Mouse (Mus musculus): Measurements from ENCODE around the gene Spsb4. TPM values are rescaled to one million over a fixed set of nuclear protein-coding genes. Genes with fewer than 3 reads are reported as not detected.
"Not testable (repeated sequence)": the region's sequence is repeated elsewhere in the genome, so short reads cannot be mapped to it uniquely, and the experiment has no call there.

Spsb4 gene
- polyA plus RNA-seq, 1 experiment = 0.01 TPM

GRCm38 (mm10) chr9:96952310-96952975, 66.2 kb downstream of the Spsb4 start:
- Histone ChIP-seq H3K4me1 (ENCODE audit: control insufficient read depth) (no peaks in the 10 kb centered on the region), H3K4me3 (replicated peaks) (no peak overlapping the region), H3K36me3 (ENCODE audit: control insufficient read depth) (no peaks in the 10 kb centered on the region), H3K27me3 (ENCODE audit: control insufficient read depth) (no peaks in the 10 kb centered on the region), H3K9me3 (ENCODE audit: control insufficient read depth, low read length) (no peaks in the 10 kb centered on the region)
- TF ChIP-seq TAL1 (IDR thresholded peaks at IDR 0.05; ENCODE audit: low read length) (no peak), GATA1 (IDR thresholded peaks at IDR 0.05; ENCODE audit: low read length) (no peak)

DNA sequence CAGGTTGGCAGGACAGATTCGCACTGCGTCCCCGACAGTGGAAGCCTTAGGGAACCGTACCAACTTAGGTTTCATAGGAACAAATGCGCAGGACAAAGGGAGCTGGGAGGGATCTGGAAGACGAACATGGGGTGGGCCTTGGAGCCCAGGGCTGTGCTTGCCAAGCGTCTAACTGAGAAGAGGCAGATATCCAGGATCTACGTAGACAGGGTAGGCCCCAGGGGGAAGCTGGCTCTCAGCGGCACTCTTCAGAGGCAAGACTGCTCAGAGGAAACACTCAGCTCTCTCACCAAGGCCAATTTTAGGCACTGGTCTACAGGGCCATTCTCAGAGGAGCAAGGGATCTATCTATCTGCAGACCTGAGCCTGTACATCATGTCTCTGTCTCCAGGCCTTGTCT, 69.1 kb downstream of the Spsb4 start:
- Histone ChIP-seq H3K4me1 (ENCODE audit: control insufficient read depth) (no peaks in the 10 kb centered on the region), H3K36me3 (ENCODE audit: control insufficient read depth) (no peaks in the 10 kb centered on the region), H3K9me3 (ENCODE audit: control insufficient read depth, low read length) (no peaks in the 10 kb centered on the region), H3K27me3 (ENCODE audit: control insufficient read depth) (no peaks in the 10 kb centered on the region), H3K4me3 (replicated peaks) (no peak overlapping the region)
- TF ChIP-seq GATA1 (IDR thresholded peaks at IDR 0.05; ENCODE audit: low read length) (no peak), TAL1 (IDR thresholded peaks at IDR 0.05; ENCODE audit: low read length) (no peak)

GRCm38 (mm10) chr9:96948546-96948945, 70.1 kb downstream of the Spsb4 start:
- Histone ChIP-seq H3K4me3 (replicated peaks) (no peak overlapping the region), H3K9me3 (ENCODE audit: control insufficient read depth, low read length) (no peaks in the 10 kb centered on the region), H3K36me3 (ENCODE audit: control insufficient read depth) (no peaks in the 10 kb centered on the region), H3K27me3 (ENCODE audit: control insufficient read depth) (no peaks in the 10 kb centered on the region), H3K4me1 (ENCODE audit: control insufficient read depth) (no peaks in the 10 kb centered on the region)
- TF ChIP-seq TAL1 (IDR thresholded peaks at IDR 0.05; ENCODE audit: low read length) (no peak), GATA1 (IDR thresholded peaks at IDR 0.05; ENCODE audit: low read length) (no peak)

DNA sequence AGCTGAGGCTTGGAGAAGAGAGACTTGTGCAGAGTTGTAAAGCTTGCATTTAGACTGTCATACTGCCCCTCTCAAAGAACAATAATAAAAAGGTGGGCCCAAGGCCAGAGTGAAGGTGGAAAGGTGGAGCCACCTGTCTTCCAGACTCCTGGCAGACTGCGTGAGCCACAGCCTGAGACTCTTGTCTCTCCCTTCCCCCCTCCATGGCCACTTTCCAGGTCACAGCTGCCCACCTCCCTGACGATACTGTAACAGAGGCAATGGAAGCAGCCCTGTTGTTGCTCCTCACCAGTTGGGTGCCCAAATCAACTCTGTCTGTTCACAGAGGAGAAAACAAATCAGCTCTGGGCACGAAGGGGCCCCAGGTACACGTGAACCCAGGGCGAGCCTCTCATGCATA, 71.5 kb downstream of the Spsb4 start:
- Histone ChIP-seq H3K4me1 (ENCODE audit: control insufficient read depth) (no peaks in the 10 kb centered on the region), H3K36me3 (ENCODE audit: control insufficient read depth) (no peaks in the 10 kb centered on the region), H3K27me3 (ENCODE audit: control insufficient read depth) (no peaks in the 10 kb centered on the region), H3K9me3 (ENCODE audit: control insufficient read depth, low read length) (no peaks in the 10 kb centered on the region), H3K4me3 (replicated peaks) (no peak overlapping the region)
- TF ChIP-seq TAL1 (IDR thresholded peaks at IDR 0.05; ENCODE audit: low read length) (no peak), GATA1 (IDR thresholded peaks at IDR 0.05; ENCODE audit: low read length) (no peak)

GRCm38 (mm10) chr9:96944517-96944916, 74.1 kb downstream of the Spsb4 start:
- TF ChIP-seq GATA1 (IDR thresholded peaks at IDR 0.05; ENCODE audit: low read length) (no peak), TAL1 (IDR thresholded peaks at IDR 0.05; ENCODE audit: low read length) (no peak)
- Histone ChIP-seq H3K27me3 (ENCODE audit: control insufficient read depth) (no peaks in the 10 kb centered on the region), H3K4me1 (ENCODE audit: control insufficient read depth) (no peaks in the 10 kb centered on the region), H3K36me3 (ENCODE audit: control insufficient read depth) (no peaks in the 10 kb centered on the region), H3K4me3 (replicated peaks) (no peak overlapping the region), H3K9me3 (ENCODE audit: control insufficient read depth, low read length) (peaks cover 4% of the 10 kb centered on the region)

DNA sequence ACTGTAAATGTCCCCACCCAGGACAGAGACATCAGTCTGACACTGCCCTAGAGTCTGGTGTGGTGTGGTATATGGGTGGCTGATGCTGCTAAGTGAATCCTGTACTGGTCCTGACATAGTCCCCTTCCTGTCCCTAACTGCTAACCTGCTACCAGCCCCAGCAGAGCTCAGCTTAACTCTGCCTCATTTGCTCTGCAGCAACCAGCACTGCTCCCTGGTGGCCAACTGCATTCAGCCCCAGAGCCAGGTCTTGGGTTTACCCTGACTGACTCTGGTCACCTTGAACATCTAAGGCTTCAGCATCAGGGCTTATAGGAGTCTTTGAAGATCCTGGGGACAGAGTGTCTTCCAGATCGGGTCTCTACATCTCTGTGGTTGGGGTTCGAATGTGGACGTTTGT, 75.7 kb downstream of the Spsb4 start:
- Histone ChIP-seq H3K27me3 (ENCODE audit: control insufficient read depth) (no peaks in the 10 kb centered on the region), H3K9me3 (ENCODE audit: control insufficient read depth, low read length) (peaks cover 4% of the 10 kb centered on the region), H3K36me3 (ENCODE audit: control insufficient read depth) (no peaks in the 10 kb centered on the region), H3K4me3 (replicated peaks) (no peak overlapping the region), H3K4me1 (ENCODE audit: control insufficient read depth) (no peaks in the 10 kb centered on the region)
- TF ChIP-seq GATA1 (IDR thresholded peaks at IDR 0.05; ENCODE audit: low read length) (no peak), TAL1 (IDR thresholded peaks at IDR 0.05; ENCODE audit: low read length) (no peak)

- H3K4me1 ChIP-seq (ENCODE audit: control insufficient read depth) = no peaks in the 10 kb centered on the region
- no peak overlapping the region for H3K4me3 ChIP-seq (replicated peaks)
- H3K9me3 ChIP-seq (ENCODE audit: control insufficient read depth, low read length) = peaks cover 9% of the 10 kb centered on the region
- no peaks in the 10 kb centered on the region for H3K36me3 ChIP-seq (ENCODE audit: control insufficient read depth)
- H3K27me3 ChIP-seq (ENCODE audit: control insufficient read depth) = no peaks in the 10 kb centered on the region
- TF ChIP-seq TAL1 (IDR thresholded peaks at IDR 0.05; ENCODE audit: low read length) = no peak
- TF ChIP-seq GATA1 (IDR thresholded peaks at IDR 0.05; ENCODE audit: low read length) = no peak
Observed at GRCm38 (mm10) chr9:96938887-96939286, 79.8 kb downstream of the Spsb4 start.

DNA sequence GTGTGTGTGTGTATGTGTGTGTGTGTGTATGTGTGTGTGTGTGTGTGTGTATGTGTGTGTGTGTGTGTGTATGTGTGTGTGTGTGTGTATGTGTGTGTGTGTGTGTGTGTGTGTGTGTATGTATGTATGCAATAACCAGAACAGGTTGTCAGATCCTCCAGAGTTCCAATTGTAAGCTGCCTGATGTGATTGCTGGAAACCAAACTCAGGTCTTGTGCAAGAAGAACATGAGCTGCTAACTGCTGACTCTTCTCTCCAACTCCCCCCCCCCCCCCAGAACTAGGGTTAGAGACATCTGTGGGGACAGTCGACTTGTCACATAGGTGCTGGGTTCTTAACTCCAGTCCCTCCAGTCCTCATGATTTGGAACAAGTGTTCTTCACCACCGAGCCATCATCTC, 82.2 kb downstream of the Spsb4 start:
- H3K36me3 ChIP-seq (ENCODE audit: control insufficient read depth); H3K4me3 ChIP-seq (replicated peaks); H3K4me1 ChIP-seq (ENCODE audit: control insufficient read depth); H3K27me3 ChIP-seq (ENCODE audit: control insufficient read depth); H3K9me3 ChIP-seq (ENCODE audit: control insufficient read depth, low read length): not testable (repeated sequence)

DNA sequence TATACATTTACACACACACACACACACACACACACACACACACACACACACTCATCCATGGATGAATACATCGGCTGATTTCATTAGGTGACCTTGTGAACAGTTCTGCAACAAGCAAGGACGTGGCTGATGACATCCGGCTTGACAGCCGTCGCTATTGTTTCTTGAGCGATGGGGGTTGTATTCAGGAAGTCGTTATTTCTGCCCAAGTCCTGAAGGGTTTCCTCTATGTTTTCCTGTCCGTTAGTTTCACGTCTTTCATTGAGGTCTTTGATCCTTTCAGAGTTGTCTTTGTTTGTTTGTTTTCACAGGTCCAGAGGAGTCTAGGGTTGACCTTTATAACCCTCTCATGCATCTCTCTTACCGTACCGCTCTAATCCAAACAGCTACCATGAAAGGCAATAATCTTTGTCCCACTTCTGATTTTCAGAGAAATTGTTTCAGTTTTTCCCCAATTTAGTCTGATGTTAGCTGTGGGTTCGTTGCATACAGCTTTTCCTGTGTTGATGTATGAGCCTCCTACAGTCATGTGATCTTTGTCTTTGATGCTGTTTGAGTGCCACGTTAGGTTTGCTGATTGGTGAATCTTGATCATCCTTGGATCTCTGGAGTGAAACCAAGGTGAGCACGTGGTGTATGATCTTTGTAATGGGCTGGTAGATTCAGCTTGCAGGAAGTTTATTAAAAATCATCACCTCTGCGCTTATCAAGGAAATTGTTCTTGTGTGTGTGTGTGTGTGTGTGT, 82.9 kb downstream of the Spsb4 start:
- no peak overlapping the region for H3K4me3 ChIP-seq (replicated peaks)
- peaks cover 5% of the 10 kb centered on the region; the same call in 1 of the 2 replicates for H3K9me3 ChIP-seq (ENCODE audit: control insufficient read depth, low read length)
- no peaks in the 10 kb centered on the region for H3K4me1 ChIP-seq (ENCODE audit: control insufficient read depth)
- TF ChIP-seq TAL1 (IDR thresholded peaks at IDR 0.05; ENCODE audit: low read length) (no peak), GATA1 (IDR thresholded peaks at IDR 0.05; ENCODE audit: low read length) (no peak)
- H3K36me3 ChIP-seq (ENCODE audit: control insufficient read depth) = no peaks in the 10 kb centered on the region
- no peaks in the 10 kb centered on the region; the same call in 1 of the 2 replicates for H3K27me3 ChIP-seq (ENCODE audit: control insufficient read depth)

Data from erythroblast, embryonic 14.5 days (primary cell).